Comparison of ENCODE assay signal across 10 mouse cellular contexts in the genomic region with DNA sequence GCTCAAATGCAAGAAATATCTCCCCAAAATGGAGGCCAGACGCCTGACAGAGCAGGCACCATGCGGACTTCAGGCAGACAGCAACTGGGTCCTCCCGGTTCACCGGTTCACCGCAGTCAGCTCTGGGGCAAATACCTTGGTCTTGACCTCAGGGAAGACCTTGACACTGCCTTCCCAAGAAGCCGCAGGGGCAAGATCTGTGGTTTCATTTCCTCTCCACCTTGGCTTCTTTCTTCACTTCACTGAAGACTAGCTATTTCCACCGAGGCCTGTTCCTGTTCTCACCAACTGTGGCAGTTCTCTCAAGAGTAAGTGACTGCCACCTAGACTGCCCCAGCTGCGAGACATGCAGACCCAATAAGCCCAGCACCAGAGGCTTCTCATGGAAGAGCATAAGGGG. TPM values are rescaled to one million over a fixed set of nuclear protein-coding genes. Genes with fewer than 3 reads are reported as not detected.
DNase-seq lines count a peak whose midpoint lies in the region; ATAC-seq lines count a peak whose summit lies in the region.
"Had no signal": no experiment of that assay in that cellular context is flagged by ENCODE, and none has a peak within 500 bp of the region (broad histone marks: within the 10 kb centered on the region; RNA-seq: fewer than 3 reads in every experiment).

No protein-coding gene starts in this region.

- H3K9me3 ChIP-seq in heart, embryonic 13.5 days: no peaks in the 10 kb centered on the region
- no peaks in the 10 kb centered on the region for H3K9me3 ChIP-seq in hindbrain, embryonic 12.5 days (replicated peaks)
- no peaks in the 10 kb centered on the region for H3K9me3 ChIP-seq in hindbrain, embryonic 13.5 days
- H3K9me3 ChIP-seq: embryonic facial prominence, embryonic 13.5 days had no signal

- no peak for ATAC-seq in heart, embryonic 13.5 days (ENCODE audit: extremely low read depth, insufficient number of reproducible peaks, low FRiP score, low TSS enrichment)
- ATAC-seq in monocyte, adult 5-6 weeks (replicated peaks; ENCODE audit: insufficient number of reproducible peaks, low FRiP score, low TSS enrichment, poor library complexity, severe bottlenecking): peak; percentile 92
- no peak for ATAC-seq in hindbrain, embryonic 12.5 days (ENCODE audit: low FRiP score)
- ATAC-seq in megakaryocyte-erythroid progenitor cell, adult 5-6 weeks (replicated peaks; ENCODE audit: low FRiP score, low TSS enrichment, poor library complexity, severe bottlenecking): no peak
- no peak for ATAC-seq in hindbrain, embryonic 13.5 days (ENCODE audit: low FRiP score)

- no peak overlapping the region for H3K4me2 ChIP-seq in heart, embryonic 13.5 days
- no peak overlapping the region for H3K4me2 ChIP-seq in hindbrain, embryonic 12.5 days (replicated peaks)
- no peak overlapping the region for H3K4me2 ChIP-seq in hindbrain, embryonic 13.5 days
- H3K4me2 ChIP-seq: embryonic facial prominence, embryonic 13.5 days had no signal

- peak overlapping the region; percentile 1; the same call in 1 of the 2 replicates for H3K9ac ChIP-seq in heart, embryonic 13.5 days
- no peak overlapping the region for H3K9ac ChIP-seq in hindbrain, embryonic 12.5 days
- no peak overlapping the region for H3K9ac ChIP-seq in hindbrain, embryonic 13.5 days
- H3K9ac ChIP-seq: embryonic facial prominence, embryonic 13.5 days had no signal

- no peaks in the 10 kb centered on the region for H3K36me3 ChIP-seq in heart, embryonic 13.5 days
- no peaks in the 10 kb centered on the region for H3K36me3 ChIP-seq in hindbrain, embryonic 12.5 days
- H3K36me3 ChIP-seq in hindbrain, embryonic 13.5 days: no peaks in the 10 kb centered on the region
- H3K36me3 ChIP-seq: embryonic facial prominence, embryonic 13.5 days had no signal

- H3K27me3 ChIP-seq in heart, embryonic 13.5 days (replicated peaks): no peaks in the 10 kb centered on the region
- no peaks in the 10 kb centered on the region for H3K27me3 ChIP-seq in hindbrain, embryonic 12.5 days
- no peaks in the 10 kb centered on the region for H3K27me3 ChIP-seq in hindbrain, embryonic 13.5 days
- H3K27me3 ChIP-seq: embryonic facial prominence, embryonic 13.5 days had no signal

- peaks cover 43% of the 10 kb centered on the region for H3K4me1 ChIP-seq in heart, embryonic 13.5 days
- H3K4me1 ChIP-seq in hindbrain, embryonic 12.5 days: peaks cover 15% of the 10 kb centered on the region
- H3K4me1 ChIP-seq in hindbrain, embryonic 13.5 days (replicated peaks): peaks cover 29% of the 10 kb centered on the region

- no peak for DNase-seq in heart, adult 8-10 months (ENCODE audit: low spot score)
- peak; percentile 60 for DNase-seq in 3134 (ENCODE audit: extremely low read depth, insufficient read length, low spot score)
- DNase-seq in T-cell, adult 2 months (ENCODE audit: low spot score): peak; percentile 51
- DNase-seq: gastrocnemius, postnatal 36 days had no signal

- WGBS in heart, embryonic 13.5 days: 60% methylated on average over 8 of the region's 8 CpGs
- 61% methylated on average over 8 of the region's 8 CpGs for WGBS in hindbrain, embryonic 12.5 days
- 74% methylated on average over 8 of the region's 8 CpGs for WGBS in hindbrain, embryonic 13.5 days

- peak overlapping the region; percentile 66 for H3K27ac ChIP-seq in heart, embryonic 13.5 days (replicated peaks)
- no peak overlapping the region for H3K27ac ChIP-seq in hindbrain, embryonic 12.5 days
- H3K27ac ChIP-seq in hindbrain, embryonic 13.5 days: no peak overlapping the region

- no peak overlapping the region for H3K4me3 ChIP-seq in heart, embryonic 13.5 days
- no peak overlapping the region for H3K4me3 ChIP-seq in hindbrain, embryonic 12.5 days
- no peak overlapping the region for H3K4me3 ChIP-seq in hindbrain, embryonic 13.5 days
- H3K4me3 ChIP-seq: embryonic facial prominence, embryonic 13.5 days had no signal

RNA-seq across cellular contexts. Expression of a gene that starts 5.4 kb away (rescaled TPM):
- 12.9 and 13.0 TPM in 2 replicates for polyA plus RNA-seq in heart, embryonic 13.5 days (2015; fragmentation: Nextera tagmentation; extraction: Ambion mirVana)
- total RNA-seq in heart, adult 8-10 months (2022): 10 to 100 TPM; 13.2 to 17.9 (median 15.8) TPM
- total RNA-seq in monocyte, adult 5-6 weeks (2017): 29.5 to 41.3 TPM (median 31.6 TPM) in 3 replicates
- 19.7 and 23.4 TPM in 2 replicates for polyA plus RNA-seq in hindbrain, embryonic 12.5 days (2016; fragmentation: Nextera tagmentation; extraction: Ambion mirVana)
- total RNA-seq in megakaryocyte-erythroid progenitor cell, adult 5-6 weeks (2014; fragmentation: Nextera tagmentation): 0.70 and 4.9 TPM in 2 replicates
- 0.61 and 1.8 TPM in 2 replicates for total RNA-seq in megakaryocyte-erythroid progenitor cell, adult 5-6 weeks (2017)
- 8.2 and 8.8 TPM in 2 replicates for polyA plus RNA-seq in hindbrain, embryonic 13.5 days (2015; fragmentation: Nextera tagmentation; extraction: Ambion mirVana)

RNA-seq across cellular contexts. Expression of a gene that starts 27.8 kb away (rescaled TPM):
- 248 and 251 TPM in 2 replicates for polyA plus RNA-seq in heart, embryonic 13.5 days (2015; fragmentation: Nextera tagmentation; extraction: Ambion mirVana)
- total RNA-seq in heart, adult 8-10 months (2022): 100 to 1,000 TPM; 230 to 269 (median 248) TPM
- total RNA-seq in monocyte, adult 5-6 weeks (2017): 340 to 400 TPM (median 366 TPM) in 3 replicates
- polyA plus RNA-seq in hindbrain, embryonic 12.5 days (2016; fragmentation: Nextera tagmentation; extraction: Ambion mirVana): 271 and 274 TPM in 2 replicates
- total RNA-seq in megakaryocyte-erythroid progenitor cell, adult 5-6 weeks (2014; fragmentation: Nextera tagmentation): 165 and 208 TPM in 2 replicates
- total RNA-seq in megakaryocyte-erythroid progenitor cell, adult 5-6 weeks (2017): 86.9 and 93.6 TPM in 2 replicates
- 255 and 257 TPM in 2 replicates for polyA plus RNA-seq in hindbrain, embryonic 13.5 days (2015; fragmentation: Nextera tagmentation; extraction: Ambion mirVana)
